Mouse (Mus musculus) 416B (cell line): ENCODE data around the gene Itga9.

Experiments
- DNase-seq: peaks from one replicate; pipeline ENCODE4 v3.0.0; 2011; ENCODE audit warnings: low read depth

Gene Itga9

GRCm38 (mm10) chr9:118949654-118950053 is 343.2 kb downstream of the Itga9 start:
- DNase-seq: no peak

GRCm38 (mm10) chr9:118950061-118950460 is 343.6 kb downstream of the Itga9 start:
- DNase-seq: no peak
